Mouse (Mus musculus): ENCODE results near the gene Mt1. TPM values are rescaled to one million over a fixed set of nuclear protein-coding genes. Genes with fewer than 3 reads are reported as not detected.

The Mt1 gene
- polyA plus RNA-seq, 1 experiment from 2014 or later, result 2,068 TPM

DNA sequence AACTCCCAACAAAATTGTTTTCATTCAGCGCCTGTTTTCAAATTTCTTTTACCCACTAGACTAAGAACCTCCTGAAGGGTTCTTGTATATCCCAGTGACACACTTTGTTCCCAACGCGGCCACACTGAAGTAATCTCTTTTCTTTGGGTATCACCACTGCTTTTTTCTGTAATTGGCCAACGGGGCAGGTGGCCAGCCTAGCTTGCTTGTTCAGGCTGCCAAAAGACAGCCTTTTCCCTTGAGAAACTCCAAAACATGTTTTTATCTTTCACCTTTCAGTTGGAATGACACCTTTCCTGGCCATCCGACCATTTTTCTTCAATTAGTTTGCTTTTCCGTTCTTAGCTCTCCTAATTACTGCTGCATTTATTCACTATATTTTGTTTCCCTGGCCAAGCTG is 34.9 kb downstream of the Mt1 start:
- Histone ChIP-seq H3K36me3 (ENCODE audit: control insufficient read depth, insufficient read depth) (no peaks in the 10 kb centered on the region), H3K27ac (ENCODE audit: low read depth, low read length) (no peak overlapping the region), H3K27me3 (replicated peaks; ENCODE audit: control insufficient read depth, insufficient read depth, low read length) (no peaks in the 10 kb centered on the region), H3K9ac (ENCODE audit: low read depth, low read length) (no peak overlapping the region), H3K4me2 (replicated peaks; ENCODE audit: low read depth) (peak overlapping the region; percentile 93), H3K4me3 (ENCODE audit: low read depth, low read length) (peak overlapping the region; percentile 68; the same call in 1 of the 2 replicates), H3K9me3 (ENCODE audit: control insufficient read depth) (no peaks in the 10 kb centered on the region), H3K4me1 (replicated peaks; ENCODE audit: control insufficient read depth, insufficient read depth, low read length) (0 out of 2 replicates have a peak, but pooled peaks cover 4% of the 10 kb centered on the region)
- 65% methylated on average over 6 of the region's 6 CpGs for WGBS
- TF ChIP-seq CTCF (IDR thresholded peaks at IDR 0.05; ENCODE audit: low read depth), result no peak
- no peak for ATAC-seq

DNA sequence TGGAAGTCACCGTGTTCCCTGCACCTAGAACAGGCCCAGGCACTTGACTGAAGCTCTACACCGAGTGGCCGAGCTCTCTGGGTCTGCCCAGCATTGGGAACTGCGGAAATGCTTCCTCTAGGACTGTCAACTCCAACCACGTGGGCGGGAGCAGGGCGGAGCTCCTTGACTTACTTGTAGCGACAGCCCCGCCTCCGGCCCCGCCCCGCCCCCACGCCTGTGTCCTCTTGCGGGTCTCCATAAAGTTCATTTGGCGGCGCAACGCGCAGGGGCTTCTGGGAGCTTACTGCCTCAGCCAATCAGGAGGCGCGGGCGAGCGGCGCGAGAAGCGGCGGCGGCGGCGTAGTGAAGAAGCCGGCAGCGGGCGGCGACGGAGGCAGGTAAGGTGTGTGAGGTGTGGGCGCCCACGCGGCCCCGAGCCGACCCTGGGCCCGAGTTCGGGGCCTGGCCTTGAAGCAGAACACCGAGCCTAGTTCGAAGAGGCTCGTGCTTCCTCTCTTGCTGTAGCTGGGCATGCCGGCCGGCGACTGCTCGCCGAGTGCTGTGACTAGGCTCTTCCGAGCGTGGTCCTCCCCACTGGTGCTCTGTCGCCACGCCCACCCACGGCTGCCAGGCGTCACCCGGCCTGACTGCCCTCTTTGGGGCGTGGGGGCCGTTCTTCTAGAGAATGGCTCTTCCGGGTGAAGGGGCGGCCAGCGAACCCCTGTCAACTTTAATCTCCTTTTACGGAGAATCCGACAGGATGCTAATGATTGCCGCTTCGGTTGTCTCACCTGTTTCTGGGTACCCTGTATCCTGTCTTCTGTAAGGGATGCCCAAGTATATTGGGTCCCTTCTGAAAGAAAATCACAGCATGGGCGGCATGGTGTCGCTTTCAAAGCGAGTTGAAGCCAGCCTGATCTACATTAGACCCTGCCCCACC is 35.6 kb downstream of the Mt1 start, which contains the start of gene Nup93:
Gene Nup93, plus strand, starts transcription at position 313 of the 922 bp plus-strand sequence.
- WGBS, result under 1% methylated on average over 64 of the region's 68 CpGs
- ATAC-seq, result peak; percentile 97

GRCm38 (mm10) chr8:94227381-94227939 is 48.6 kb downstream of the Mt1 start:
- H3K9me3 ChIP-seq (ENCODE audit: control insufficient read depth), result no peaks in the 10 kb centered on the region
- H3K36me3 ChIP-seq (ENCODE audit: control insufficient read depth, insufficient read depth), result peaks cover 7% of the 10 kb centered on the region; the same call in 1 of the 2 replicates
- no peak for ATAC-seq
- WGBS, result 87% methylated on average over 7 of the region's 7 CpGs
- no peak overlapping the region for H3K27ac ChIP-seq (ENCODE audit: low read depth, low read length)
- H3K4me1 ChIP-seq (replicated peaks; ENCODE audit: control insufficient read depth, insufficient read depth, low read length), result no peaks in the 10 kb centered on the region
- no peak for TF ChIP-seq CTCF (IDR thresholded peaks at IDR 0.05; ENCODE audit: low read depth)
- H3K27me3 ChIP-seq (replicated peaks; ENCODE audit: control insufficient read depth, insufficient read depth, low read length), result no peaks in the 10 kb centered on the region
- H3K9ac ChIP-seq (ENCODE audit: low read depth, low read length), result no peak overlapping the region
- no peak overlapping the region for H3K4me2 ChIP-seq (replicated peaks; ENCODE audit: low read depth)
- no peak overlapping the region for H3K4me3 ChIP-seq (ENCODE audit: low read depth, low read length)

More for the DNA sequence above, 35.6 kb downstream of the Mt1 start, which contains the start of gene Nup93:
- H3K9me3 ChIP-seq (ENCODE audit: control insufficient read depth), result no peaks in the 10 kb centered on the region
- peak within 1 kb of the TSS; percentile 72 for H3K9ac ChIP-seq (ENCODE audit: low read depth, low read length)
- no peaks in the 10 kb centered on the region for H3K27me3 ChIP-seq (replicated peaks; ENCODE audit: control insufficient read depth, insufficient read depth, low read length)
- H3K4me1 ChIP-seq (replicated peaks; ENCODE audit: control insufficient read depth, insufficient read depth, low read length), result 0 out of 2 replicates have a peak, but pooled peaks cover 4% of the 10 kb centered on the region
- H3K27ac ChIP-seq (ENCODE audit: low read depth, low read length), result peak within 1 kb of the TSS; percentile 60; the same call in 1 of the 2 replicates
- TF ChIP-seq CTCF (IDR thresholded peaks at IDR 0.05; ENCODE audit: low read depth), result no peak
- H3K4me3 ChIP-seq (ENCODE audit: low read depth, low read length), result peak within 1 kb of the TSS; percentile 68
- H3K36me3 ChIP-seq (ENCODE audit: control insufficient read depth, insufficient read depth), result no peaks in the 10 kb centered on the region
- H3K4me2 ChIP-seq (replicated peaks; ENCODE audit: low read depth), result peak within 1 kb of the TSS; percentile 93

Other genes with a start within 250 kb of the Mt1 start
- gene Amfr, start 166.2 kb upstream of the Mt1 start, polyA plus RNA-seq (2015; fragmentation: Nextera tagmentation; extraction: Ambion mirVana), result 61.8 and 65.0 TPM in 2 replicates
- gene Nudt21, start 142.1 kb upstream of the Mt1 start, polyA plus RNA-seq (2015; fragmentation: Nextera tagmentation; extraction: Ambion mirVana), result 58.3 and 60.3 TPM in 2 replicates
- 5.2 and 5.5 TPM in 2 replicates for gene Ogfod1, start 141.9 kb upstream of the Mt1 start, polyA plus RNA-seq (2015; fragmentation: Nextera tagmentation; extraction: Ambion mirVana)
- 3.6 and 4.6 TPM in 2 replicates for gene Bbs2, start 80.2 kb upstream of the Mt1 start, polyA plus RNA-seq (2015; fragmentation: Nextera tagmentation; extraction: Ambion mirVana)
- 0.69 and 2.6 TPM in 2 replicates for gene Mt4, start 41.9 kb upstream of the Mt1 start, polyA plus RNA-seq (2015; fragmentation: Nextera tagmentation; extraction: Ambion mirVana)
- 4.4 and 4.7 TPM in 2 replicates for gene Mt3, start 26.5 kb upstream of the Mt1 start, polyA plus RNA-seq (2015; fragmentation: Nextera tagmentation; extraction: Ambion mirVana)
- gene Mt2, start 6.4 kb upstream of the Mt1 start, polyA plus RNA-seq (2015; fragmentation: Nextera tagmentation; extraction: Ambion mirVana), result 224 and 270 TPM in 2 replicates
- gene Nup93, start 35.5 kb downstream of the Mt1 start, polyA plus RNA-seq (2015; fragmentation: Nextera tagmentation; extraction: Ambion mirVana), result 21.2 and 21.9 TPM in 2 replicates
- 0.16 TPM in 1 of 2 replicates, not detected in the other for gene Slc12a3, start 150.1 kb downstream of the Mt1 start, polyA plus RNA-seq (2015; fragmentation: Nextera tagmentation; extraction: Ambion mirVana)
- 135 and 154 TPM in 2 replicates for gene Herpud1, start 207.4 kb downstream of the Mt1 start, polyA plus RNA-seq (2015; fragmentation: Nextera tagmentation; extraction: Ambion mirVana)